Mouse (Mus musculus) large intestine, adult 2 months (tissue): ENCODE results near the gene Serinc5. TPM values are rescaled to one million over a fixed set of nuclear protein-coding genes. Genes with fewer than 3 reads are reported as not detected.

Source experiments
- DNase-seq: peaks from one replicate; pipeline ENCODE4 v3.0.0-alpha.2; 2012; ENCODE audit warnings: low read depth, low spot score
- WGBS: fragments of 180-500 bp; shearing (Covaris S2); methylation state at CpG from one replicate; pipeline ENCODE4 v1.1.7; 2018; 5-methylcytosine and 5-hydroxymethylcytosine counted together
- polyA plus RNA-seq: library from polyadenylated mRNA; depleted of rRNA; stranded (reverse); fragments of >200 nt; gene quantifications from 2 replicates; pipeline ENCODE4 v1.2.3, GENCODE M21; 2012

Serinc5 gene
- polyA plus RNA-seq, 1 experiment: 9.2 TPM

- no peak for DNase-seq
- WGBS: under 1% methylated on average over 41 of the region's 43 CpGs
These were observed 428 bp downstream of the Serinc5 start for GRCm38 (mm10) chr13:92611254-92611784.

- DNase-seq: no peak
- WGBS: 10% methylated on average over 7 of the region's 7 CpGs
These were observed 1.0 kb downstream of the Serinc5 start for GRCm38 (mm10) chr13:92611917-92612316.

- peak; percentile 65 for DNase-seq
- WGBS: 26% methylated on average over 5 of the region's 5 CpGs
These were observed 2.2 kb downstream of the Serinc5 start for GRCm38 (mm10) chr13:92613094-92613493.

GRCm38 (mm10) chr13:92615201-92615600 is 4.3 kb downstream of the Serinc5 start:
- DNase-seq: no peak
- WGBS: 73% methylated on average over 5 of the region's 5 CpGs

GRCm38 (mm10) chr13:92616459-92616858 is 5.6 kb downstream of the Serinc5 start:
- 68% methylated on average over 8 of the region's 8 CpGs for WGBS
- no peak for DNase-seq

- no peak for DNase-seq
- 100% methylated on average over 1 of the region's 1 CpGs for WGBS
These were observed 15.3 kb downstream of the Serinc5 start for GRCm38 (mm10) chr13:92626196-92626595.

- 95% methylated on average over 5 of the region's 5 CpGs for WGBS
- DNase-seq: no peak
These were observed 15.8 kb downstream of the Serinc5 start for GRCm38 (mm10) chr13:92626725-92627124.

GRCm38 (mm10) chr13:92629509-92629908 is 18.6 kb downstream of the Serinc5 start:
- 94% methylated on average over 3 of the region's 3 CpGs for WGBS
- no peak for DNase-seq

- WGBS: 40% methylated on average over 4 of the region's 4 CpGs
- no peak for DNase-seq
These were observed 20.6 kb downstream of the Serinc5 start for GRCm38 (mm10) chr13:92631450-92631849.

- DNase-seq: no peak
- 53% methylated on average over 4 of the region's 4 CpGs for WGBS
These were observed 21.7 kb downstream of the Serinc5 start for GRCm38 (mm10) chr13:92632550-92632949.

- WGBS: 32% methylated on average over 2 of the region's 2 CpGs
These were observed 24.1 kb downstream of the Serinc5 start for GRCm38 (mm10) chr13:92635040-92635439.

GRCm38 (mm10) chr13:92636226-92636909 is 25.5 kb downstream of the Serinc5 start:
- 37% methylated on average over 6 of the region's 6 CpGs for WGBS
- DNase-seq: no peak

More at GRCm38 (mm10) chr13:92635040-92635439, 24.1 kb downstream of the Serinc5 start:
- peak; percentile 47 for DNase-seq

- DNase-seq: peak; percentile 70
- 2% methylated on average over 7 of the region's 7 CpGs for WGBS
These were observed 26.0 kb downstream of the Serinc5 start for GRCm38 (mm10) chr13:92636910-92637275.

GRCm38 (mm10) chr13:92639093-92640014 is 28.5 kb downstream of the Serinc5 start:
- 43% methylated on average over 12 of the region's 12 CpGs for WGBS
- no peak for DNase-seq

GRCm38 (mm10) chr13:92644199-92644598 is 33.3 kb downstream of the Serinc5 start:
- DNase-seq: no peak
- 89% methylated on average over 3 of the region's 3 CpGs for WGBS

GRCm38 (mm10) chr13:92644753-92645152 is 33.9 kb downstream of the Serinc5 start:
- 91% methylated on average over 6 of the region's 6 CpGs for WGBS
- DNase-seq: no peak

GRCm38 (mm10) chr13:92647695-92648094 is 36.8 kb downstream of the Serinc5 start:
- WGBS: 60% methylated on average over 2 of the region's 2 CpGs
- DNase-seq: no peak

- no peak for DNase-seq
- WGBS: 74% methylated on average over 10 of the region's 10 CpGs
These were observed 38.2 kb downstream of the Serinc5 start for GRCm38 (mm10) chr13:92649111-92649510.

- no peak for DNase-seq
- WGBS: 20% methylated on average over 2 of the region's 2 CpGs
These were observed 40.1 kb downstream of the Serinc5 start for GRCm38 (mm10) chr13:92650956-92651355.

GRCm38 (mm10) chr13:92652498-92652897 is 41.6 kb downstream of the Serinc5 start:
- DNase-seq: no peak
- 88% methylated on average over 2 of the region's 2 CpGs for WGBS
